Mouse (Mus musculus) left cerebral cortex, adult 11 months (tissue): ENCODE results near the gene Mindy3.

Experiments
- DNase-seq: peaks from one replicate; pipeline ENCODE4 v3.0.0; 2022; ENCODE audit warnings: low spot score

The Mindy3 gene

GRCm38 (mm10) chr2:12368451-12368850, 50.8 kb downstream of the Mindy3 start:
- no peak for DNase-seq

DNA sequence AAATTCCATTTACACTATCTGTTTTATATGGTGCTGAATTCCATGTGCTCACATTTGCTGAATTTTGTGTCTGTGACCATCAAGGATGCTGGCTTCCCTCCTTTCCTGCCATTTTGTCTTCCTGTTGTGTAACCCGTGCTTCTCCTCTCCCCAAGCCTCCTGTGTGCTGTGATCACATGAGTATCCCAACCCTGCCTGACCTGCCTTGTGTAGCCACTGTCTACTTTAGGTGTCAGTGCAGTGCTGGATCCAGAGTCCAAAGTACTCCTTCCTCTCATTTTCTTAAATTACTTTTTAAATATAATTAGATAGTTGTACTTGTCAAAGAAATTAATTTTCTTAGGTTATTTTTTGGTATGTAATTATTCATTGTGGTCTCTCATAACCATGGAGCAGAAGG, 51.3 kb downstream of the Mindy3 start:
- no peak for DNase-seq

DNA sequence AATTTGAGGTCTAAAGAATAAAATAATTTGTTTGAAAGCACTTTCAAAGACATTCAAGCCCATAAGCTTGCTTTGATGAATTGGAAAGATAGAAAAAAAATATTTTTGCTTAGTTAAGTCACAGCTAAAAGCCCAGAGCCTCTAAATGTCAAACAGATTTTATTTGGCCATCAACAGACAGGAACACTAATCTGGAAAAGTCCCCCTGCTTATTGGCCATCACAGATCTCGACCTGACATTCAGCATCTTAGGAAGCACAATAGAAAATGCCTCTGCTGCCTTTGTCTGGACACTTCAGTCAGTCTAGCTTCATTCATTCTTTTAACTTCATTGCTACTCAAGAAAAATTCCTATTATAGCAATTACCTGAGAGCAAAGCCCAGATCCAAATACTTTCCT, 58.0 kb downstream of the Mindy3 start:
- no peak for DNase-seq

- DNase-seq, result no peak
Observed at GRCm38 (mm10) chr2:12354837-12355236, 64.4 kb downstream of the Mindy3 start.

GRCm38 (mm10) chr2:12348914-12349313, 70.4 kb downstream of the Mindy3 start:
- DNase-seq, result no peak

DNA sequence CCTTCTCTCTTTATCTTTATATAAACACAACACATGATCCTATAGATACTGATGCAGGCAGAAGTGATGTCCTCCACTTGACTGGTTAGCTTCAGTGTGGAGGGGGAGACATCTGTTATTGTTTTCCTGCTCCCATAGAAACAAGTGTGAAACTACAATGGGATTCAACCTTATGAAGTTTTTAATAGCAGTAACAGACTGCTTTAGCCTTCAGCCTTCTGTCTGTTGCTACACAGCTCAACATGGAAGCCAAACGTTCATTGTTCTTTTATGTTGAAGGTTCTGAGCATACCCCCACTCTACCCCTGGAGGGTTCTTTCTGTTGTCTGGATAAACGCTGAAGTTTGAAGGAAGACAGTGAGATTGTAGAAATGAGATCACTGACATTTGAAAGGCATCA, 87.3 kb downstream of the Mindy3 start:
- DNase-seq, result no peak

GRCm38 (mm10) chr2:12329620-12330019, 89.7 kb downstream of the Mindy3 start:
- no peak for DNase-seq

DNA sequence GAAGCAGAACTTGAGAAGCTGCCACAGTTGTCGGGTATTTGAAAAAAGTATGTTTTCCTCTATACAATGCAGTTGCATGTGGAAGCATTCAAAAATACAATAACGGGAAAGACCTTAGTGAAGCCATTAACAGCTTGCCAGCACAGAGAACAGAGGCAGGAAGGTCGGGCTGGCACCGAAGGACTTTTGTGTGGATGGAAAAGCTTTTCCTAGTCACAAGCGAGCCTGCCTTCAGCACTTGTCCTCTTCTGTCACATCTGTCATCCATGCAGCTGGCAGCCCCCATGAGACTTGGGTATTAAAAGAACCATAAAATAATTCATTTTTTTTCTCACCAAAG, 90.2 kb downstream of the Mindy3 start:
- DNase-seq, result no peak

DNA sequence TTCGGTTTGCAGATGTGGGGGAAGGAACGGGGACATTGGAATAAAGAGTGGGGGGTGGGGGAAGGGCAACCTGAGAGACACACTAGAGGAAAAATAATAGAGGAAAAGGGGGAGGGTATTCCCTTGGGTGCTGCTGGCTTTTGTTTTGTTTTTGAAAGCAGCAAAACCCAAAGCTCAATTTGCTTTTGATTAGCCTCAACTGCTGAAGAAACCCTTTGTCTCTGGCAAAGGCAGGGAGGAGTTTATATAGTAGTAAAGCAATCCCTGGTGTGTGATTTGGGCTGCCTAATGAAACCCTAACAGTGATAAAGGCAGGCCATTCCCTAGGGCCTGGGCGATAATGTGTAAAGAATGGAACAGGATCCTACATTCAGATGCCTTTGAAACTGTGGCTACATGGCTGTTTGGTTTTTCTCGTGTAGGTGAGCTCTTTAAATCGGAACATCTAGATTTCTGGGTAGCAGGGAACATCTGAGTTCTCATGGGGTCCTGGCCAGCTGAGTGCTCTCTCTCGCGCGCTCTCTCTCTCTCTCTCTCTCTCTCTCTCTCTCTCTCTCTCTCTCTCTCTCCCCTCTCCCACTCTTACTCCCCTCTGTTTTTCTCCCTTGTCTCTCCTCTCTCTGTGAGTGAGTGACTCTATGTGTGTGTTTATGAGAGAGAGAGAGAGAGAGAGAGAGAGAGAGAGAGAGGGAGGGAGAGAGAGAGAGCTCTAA, 90.8 kb downstream of the Mindy3 start:
- no peak for DNase-seq

- DNase-seq, result no peak
Observed at GRCm38 (mm10) chr2:12327691-12328354, 91.4 kb downstream of the Mindy3 start.

DNA sequence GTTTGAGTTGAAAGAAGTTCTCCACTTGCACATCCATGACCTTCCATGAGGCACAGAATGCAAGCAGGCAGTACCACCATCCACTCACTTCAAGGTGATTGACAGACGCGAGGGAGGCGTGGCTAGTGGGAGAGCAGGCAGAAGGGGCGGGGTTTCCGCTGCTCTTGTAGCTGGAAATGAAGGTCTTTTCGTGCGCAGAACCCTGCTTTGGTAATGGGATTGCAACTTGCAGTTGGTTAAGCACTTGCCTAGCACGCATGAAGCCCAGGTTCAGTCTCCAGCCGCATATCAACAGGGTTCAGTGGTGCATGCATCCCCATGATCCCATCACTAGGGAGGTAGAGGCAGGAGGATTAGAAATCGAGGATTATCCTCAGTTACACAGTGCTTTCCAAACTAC, 92.1 kb downstream of the Mindy3 start:
- no peak for DNase-seq

DNA sequence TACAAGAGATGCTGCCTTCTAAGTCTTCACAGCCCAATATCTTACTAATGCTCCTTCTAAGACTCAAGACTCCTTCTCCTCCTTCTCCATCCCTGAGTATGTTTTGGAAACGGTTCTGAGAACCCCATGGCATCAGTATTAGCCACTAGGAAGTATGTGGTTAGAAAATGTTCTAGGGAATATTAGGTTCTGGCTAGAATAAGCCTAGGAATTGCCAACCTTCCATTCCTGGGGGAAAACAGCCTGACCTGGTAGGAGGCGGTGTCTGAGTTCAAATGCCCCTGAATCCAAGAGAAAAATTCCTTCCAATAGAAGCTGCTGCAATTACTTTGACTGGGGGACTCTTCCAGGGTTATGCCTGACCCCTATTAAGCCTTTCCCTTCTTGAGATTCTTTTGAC, 93.4 kb downstream of the Mindy3 start:
- no peak for DNase-seq

DNA sequence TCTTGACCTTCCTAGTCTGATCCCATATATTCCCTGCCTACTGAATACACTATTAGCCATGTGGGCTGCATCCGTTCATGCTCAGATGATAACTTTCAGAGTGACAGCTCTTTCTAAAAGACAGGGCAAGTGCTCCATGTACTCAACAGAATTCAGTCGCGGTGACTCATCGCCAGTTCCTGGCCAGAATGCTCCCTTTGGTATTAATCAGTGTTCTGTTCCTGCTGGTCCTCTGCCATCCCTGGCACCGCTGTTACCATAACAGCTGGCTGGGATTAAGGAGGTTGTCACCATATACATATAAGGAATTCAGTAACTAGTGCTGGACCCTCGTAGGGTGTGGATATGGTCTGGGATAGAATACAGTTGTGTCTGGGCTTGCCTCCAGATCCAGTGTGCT, 93.9 kb downstream of the Mindy3 start:
- DNase-seq, result no peak

- DNase-seq, result no peak
Observed at GRCm38 (mm10) chr2:12320914-12321313, 98.4 kb downstream of the Mindy3 start.

GRCm38 (mm10) chr2:12318715-12319114, 100.6 kb downstream of the Mindy3 start:
- DNase-seq, result no peak

DNA sequence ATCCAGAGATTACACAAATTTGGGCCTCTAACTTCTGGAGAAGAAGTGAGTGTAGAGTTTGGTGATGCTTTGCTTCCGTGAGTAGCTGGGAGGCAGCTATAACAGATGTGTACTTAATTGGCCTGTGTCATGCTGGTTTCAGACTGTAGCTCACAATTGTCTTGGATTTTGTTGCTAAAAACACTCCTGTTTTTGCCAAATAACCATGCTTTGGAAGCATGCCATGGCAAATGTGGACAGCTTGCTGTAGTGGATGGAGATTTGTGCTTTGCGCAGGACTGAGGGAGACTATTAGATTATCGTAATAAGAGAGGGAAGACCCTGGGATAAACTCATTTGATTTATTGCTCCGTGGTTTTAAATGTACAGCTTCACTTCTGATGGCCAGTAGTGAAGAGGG, 101.2 kb downstream of the Mindy3 start:
- DNase-seq, result no peak

DNA sequence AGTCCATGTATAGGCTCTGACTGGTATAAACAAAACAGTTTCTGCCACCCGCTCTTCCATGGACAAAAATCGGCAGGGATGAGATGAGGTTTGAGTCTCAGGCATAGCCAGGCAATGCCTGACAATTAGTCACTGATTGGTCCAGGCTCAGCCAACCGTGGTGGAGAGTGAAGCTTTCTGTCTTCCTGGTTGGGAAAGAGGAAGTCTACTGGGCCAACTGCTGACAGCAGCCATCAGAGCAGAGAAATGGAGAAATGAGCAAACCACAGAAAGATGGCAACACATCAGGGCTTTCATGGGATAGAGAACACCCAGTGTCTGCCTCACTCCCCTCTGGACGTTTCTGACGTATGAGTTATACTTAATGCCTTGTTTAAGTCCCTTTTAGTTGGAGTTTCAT, 101.9 kb downstream of the Mindy3 start:
- DNase-seq, result no peak

- DNase-seq, result no peak
Observed at GRCm38 (mm10) chr2:12316361-12316760, 102.9 kb downstream of the Mindy3 start.

DNA sequence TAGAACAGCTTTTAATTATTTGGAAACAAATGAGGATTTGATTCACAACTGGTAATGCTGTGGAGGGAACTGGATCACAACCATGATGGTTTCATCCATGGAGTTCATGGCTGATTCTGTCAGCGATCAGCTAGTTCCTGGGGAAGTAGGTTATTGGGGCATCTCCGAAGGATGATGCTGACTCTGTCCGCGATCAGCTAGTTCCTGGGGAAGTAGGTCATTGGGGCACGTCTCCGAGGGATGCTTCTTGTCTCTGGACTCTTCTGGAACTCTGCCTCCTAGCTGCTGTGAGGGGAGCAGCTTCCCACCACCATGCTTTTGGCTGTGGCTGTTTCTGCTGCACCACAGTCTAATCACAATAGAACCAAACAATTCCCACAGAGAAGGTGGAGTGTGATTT, 105.2 kb downstream of the Mindy3 start:
- DNase-seq, result no peak

GRCm38 (mm10) chr2:12308466-12308865, 110.8 kb downstream of the Mindy3 start:
- no peak for DNase-seq

DNA sequence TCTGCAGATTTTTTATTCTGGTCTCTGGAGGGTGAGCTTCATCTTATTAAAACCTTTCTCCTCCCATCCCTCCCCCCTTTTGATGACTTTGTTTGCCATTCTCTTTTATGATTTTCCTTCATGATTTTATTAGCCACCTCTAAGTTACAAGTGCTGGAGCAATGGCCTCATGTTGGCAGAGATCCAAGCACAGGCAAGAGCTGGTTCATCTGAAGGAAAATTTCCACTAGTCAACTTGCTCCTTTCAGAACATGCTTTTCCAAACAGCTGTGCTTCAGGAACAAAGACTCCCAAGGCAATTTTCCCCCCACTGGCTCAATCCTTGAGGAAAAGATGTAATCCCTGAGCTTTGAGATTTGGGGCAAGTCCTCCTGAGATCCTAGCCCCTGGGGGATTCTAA, 112.0 kb downstream of the Mindy3 start:
- DNase-seq, result no peak

DNA sequence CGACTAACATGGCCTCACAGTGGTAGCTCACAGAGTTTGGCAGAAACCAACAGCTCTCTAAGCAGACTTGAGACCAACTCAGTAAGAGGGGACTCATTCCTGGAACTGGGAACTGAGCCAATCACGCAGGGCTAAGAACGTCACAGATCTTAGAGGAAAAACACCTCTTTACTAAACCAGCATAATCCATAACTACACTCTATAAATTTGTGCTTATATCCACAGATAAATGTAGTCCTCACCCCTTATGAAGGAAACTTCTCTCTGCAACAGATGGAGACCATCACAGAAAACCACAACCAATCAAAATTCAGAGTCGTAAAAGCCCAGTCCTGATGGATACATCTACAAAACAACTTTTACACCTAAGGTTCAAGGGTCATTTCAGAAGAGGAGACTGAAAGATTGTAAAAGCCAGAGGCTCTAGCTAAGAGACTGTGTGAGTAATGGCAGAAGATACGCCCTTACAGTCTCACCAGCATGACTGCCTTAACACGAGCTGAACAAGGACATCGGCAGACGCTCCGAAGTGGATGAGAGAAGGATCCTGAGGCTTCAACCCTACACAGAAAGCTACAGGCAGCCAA, 114.1 kb downstream of the Mindy3 start:
- no peak for DNase-seq

DNA sequence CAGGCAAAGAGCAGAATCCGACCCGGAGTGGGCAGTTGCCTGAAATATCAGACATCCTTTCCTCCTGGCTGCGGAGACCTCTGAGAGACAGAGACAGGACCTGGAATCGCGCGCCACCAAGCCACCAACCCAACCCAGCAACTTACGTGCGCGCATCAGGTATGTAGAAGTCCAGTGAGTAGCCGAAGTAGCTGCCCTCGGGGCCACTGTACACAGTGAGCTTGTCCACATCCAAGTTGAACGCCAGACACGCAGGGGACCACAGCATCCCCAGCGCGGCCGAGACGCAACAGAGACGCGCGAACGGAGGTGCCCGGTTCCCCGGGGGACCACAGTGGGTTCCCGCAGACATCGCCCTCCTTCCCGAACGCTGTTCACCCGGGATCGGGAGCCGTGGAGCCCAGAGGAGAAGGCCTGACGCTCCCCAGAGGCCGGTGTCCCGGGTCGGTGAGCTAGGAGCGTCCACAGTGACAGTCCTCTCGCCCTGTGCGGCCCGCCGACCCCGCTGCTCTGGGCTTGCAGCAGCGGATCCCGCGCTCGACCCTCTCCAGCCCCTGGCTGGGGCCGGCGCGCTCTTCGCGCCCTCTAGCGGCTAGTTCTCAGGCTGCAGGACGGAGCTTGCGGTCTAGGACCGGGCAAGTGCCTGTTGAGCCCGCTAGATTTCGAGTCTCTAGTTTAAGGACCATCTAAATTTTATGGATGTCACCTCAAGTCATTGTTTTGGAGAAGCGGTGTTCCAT, 117.7 kb downstream of the Mindy3 start, which contains the start of gene Itga8:
Gene Itga8 (minus strand): TSS at position 492 of the 740 bp plus-strand sequence.
- DNase-seq, result peak; percentile 51
